Mouse (Mus musculus) spleen, adult 2 months (tissue): ENCODE results near the gene Lkaaear1. TPM values are rescaled to one million over a fixed set of nuclear protein-coding genes. Genes with fewer than 3 reads are reported as not detected.

Source experiments
- DNase-seq, 2 experiments: peaks; one replicate each; pipeline versions ENCODE4 v3.0.0 to v3.0.0-alpha.2; 2012 to 2021; ENCODE audit warnings: low spot score in 2 of 2, low read depth in 1 of 2
- H3K27ac ChIP-seq: fragments of 200-500 bp; 2 replicates; pipeline ENCODE4 v1.5.1; 2012; ENCODE audit warnings: low read length, inconsistent platforms; ENCODE audit not compliant: insufficient read depth
- H3K27me3 ChIP-seq: fragments of 200-500 bp; 2 replicates; pipeline ENCODE4 v1.6.1; 2012; ENCODE audit warnings: mild to moderate bottlenecking, moderate library complexity, low read length, inconsistent platforms; ENCODE audit not compliant: control insufficient read depth, insufficient read depth
- H3K36me3 ChIP-seq: fragments of 200-500 bp; 2 replicates; pipeline ENCODE4 v1.6.1; 2012; ENCODE audit warnings: mild to moderate bottlenecking, low read length, inconsistent platforms; ENCODE audit not compliant: control insufficient read depth, insufficient read depth
- H3K4me1 ChIP-seq: fragments of 200-500 bp; 2 replicates; pipeline ENCODE4 v1.6.1; 2011; ENCODE audit warnings: inconsistent platforms; ENCODE audit not compliant: control insufficient read depth, insufficient read depth, insufficient read length
- H3K4me3 ChIP-seq: fragments of 200-500 bp; 2 replicates; pipeline ENCODE4 v1.5.1; 2011; ENCODE audit warnings: mild to moderate bottlenecking, inconsistent platforms; ENCODE audit not compliant: insufficient read depth, insufficient read length; ENCODE audit errors: extremely low read depth
- CTCF ChIP-seq: fragments of 200-500 bp; IDR thresholded peaks from 2 replicates; pipeline ENCODE4 v1.5.1; 2011; ENCODE audit warnings: mild to moderate bottlenecking, inconsistent platforms; ENCODE audit not compliant: insufficient read depth, insufficient read length, insufficient replicate concordance; ENCODE audit errors: extremely low read depth
- POLR2A ChIP-seq: fragments of 200-500 bp; IDR thresholded peaks from 2 replicates; pipeline ENCODE4 v1.6.1; 2011; ENCODE audit warnings: low read depth, low read length, inconsistent platforms
- WGBS: fragments of 180-500 bp; shearing (Covaris S2); methylation state at CpG from one replicate; pipeline ENCODE4 v1.1.7; 2018; 5-methylcytosine and 5-hydroxymethylcytosine counted together
- polyA plus RNA-seq: library from polyadenylated mRNA; depleted of rRNA; stranded (reverse); fragments of >200 nt; gene quantifications from 2 replicates; pipeline ENCODE4 v1.2.3, GENCODE M21; 2012; rRNA removed

The Lkaaear1 gene
- polyA plus RNA-seq = not detected in 2 replicates

GRCm38 (mm10) chr2:181698241-181698640, at the start of gene Lkaaear1:
TSS of gene Lkaaear1 (minus strand) at chr2:181698442.
- Histone ChIP-seq H3K4me3 (no peak within 1 kb of the TSS), H3K27ac (no peak within 1 kb of the TSS), H3K36me3 (no peaks in the 10 kb centered on the region), H3K27me3 (no peaks in the 10 kb centered on the region), H3K4me1 (peaks cover 5% of the 10 kb centered on the region; the same call in 1 of the 2 replicates)
- WGBS = 49% methylated on average over 5 of the region's 5 CpGs
- TF ChIP-seq CTCF (no peak), POLR2A (no peak)
- no peak for DNase-seq

DNA sequence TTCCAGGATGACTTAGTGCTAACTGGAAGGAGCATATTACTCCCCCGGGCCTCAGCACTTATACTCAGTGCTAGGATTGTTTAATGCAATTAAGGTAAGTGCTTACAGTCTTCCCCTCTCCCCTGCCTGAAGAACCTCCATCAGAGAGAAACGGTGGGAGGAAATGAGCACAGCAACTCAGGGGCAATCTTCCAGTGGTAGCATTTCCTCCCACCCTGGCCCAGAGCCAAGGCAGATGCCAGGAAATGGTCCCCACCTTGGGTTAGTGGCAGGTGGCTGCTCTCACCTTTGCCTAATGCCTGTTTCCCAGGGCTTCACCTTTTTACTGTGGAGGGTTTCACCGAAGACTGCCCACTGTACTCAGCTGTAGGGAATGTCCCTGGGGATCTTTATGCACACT, 31.8 kb upstream of the Lkaaear1 start:
- Histone ChIP-seq H3K4me3 (no peak overlapping the region), H3K27me3 (no peaks in the 10 kb centered on the region), H3K27ac (no peak overlapping the region), H3K36me3 (no peaks in the 10 kb centered on the region), H3K4me1 (no peaks in the 10 kb centered on the region)
- no peak for DNase-seq
- TF ChIP-seq POLR2A = no peak
- 48% methylated on average over 3 of the region's 3 CpGs for WGBS

DNA sequence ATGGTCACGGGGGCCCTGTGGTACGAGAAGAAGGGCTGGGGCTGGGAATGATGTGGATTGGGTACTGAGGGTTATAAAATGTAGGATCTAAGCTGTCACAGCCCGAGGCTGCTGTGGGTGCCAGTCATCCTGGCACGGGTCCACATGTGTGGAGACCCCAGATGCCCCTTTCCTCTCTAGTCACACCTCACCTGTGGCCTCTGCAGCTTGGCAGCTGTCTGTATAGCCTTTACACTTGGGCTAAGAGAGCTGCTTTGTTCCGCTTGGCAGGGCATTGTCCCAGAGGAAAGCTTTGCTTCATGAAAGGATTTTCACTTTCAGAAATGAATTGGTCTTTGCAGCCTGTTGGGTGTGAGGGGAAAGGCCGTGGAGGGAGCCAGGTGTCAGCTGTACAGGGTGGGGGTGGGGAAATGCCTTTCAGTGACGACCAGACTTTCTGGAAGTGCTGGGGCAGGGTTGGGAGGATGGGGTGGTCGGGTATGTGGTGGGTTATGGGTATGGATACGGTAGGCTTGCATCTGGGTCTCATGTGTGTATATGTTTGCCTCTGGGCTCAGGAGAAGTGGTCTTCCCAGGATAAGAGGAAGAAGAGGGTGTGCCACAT, 29.5 kb upstream of the Lkaaear1 start:
- H3K4me3 ChIP-seq = no peak overlapping the region
- no peaks in the 10 kb centered on the region for H3K36me3 ChIP-seq
- no peak for TF ChIP-seq POLR2A
- no peak for TF ChIP-seq CTCF
- H3K4me1 ChIP-seq = no peaks in the 10 kb centered on the region
- DNase-seq = no peak
- H3K27me3 ChIP-seq = no peaks in the 10 kb centered on the region
- no peak overlapping the region for H3K27ac ChIP-seq
- 61% methylated on average over 9 of the region's 9 CpGs for WGBS

GRCm38 (mm10) chr2:181722213-181722612, 24.0 kb upstream of the Lkaaear1 start:
- no peaks in the 10 kb centered on the region for H3K4me1 ChIP-seq
- H3K27ac ChIP-seq = no peak overlapping the region

GRCm38 (mm10) chr2:181721200-181721599, 23.0 kb upstream of the Lkaaear1 start:
- no peak for DNase-seq
- TF ChIP-seq POLR2A (no peak), CTCF (no peak)

More at GRCm38 (mm10) chr2:181722213-181722612, 24.0 kb upstream of the Lkaaear1 start:
- no peak for DNase-seq
- peak; percentile 23; the same call in 1 of the 2 replicates for TF ChIP-seq CTCF
- TF ChIP-seq POLR2A = no peak
- Histone ChIP-seq H3K27me3 (no peaks in the 10 kb centered on the region), H3K4me3 (no peak overlapping the region), H3K36me3 (no peaks in the 10 kb centered on the region)
- WGBS = 26% methylated on average over 3 of the region's 3 CpGs

DNA sequence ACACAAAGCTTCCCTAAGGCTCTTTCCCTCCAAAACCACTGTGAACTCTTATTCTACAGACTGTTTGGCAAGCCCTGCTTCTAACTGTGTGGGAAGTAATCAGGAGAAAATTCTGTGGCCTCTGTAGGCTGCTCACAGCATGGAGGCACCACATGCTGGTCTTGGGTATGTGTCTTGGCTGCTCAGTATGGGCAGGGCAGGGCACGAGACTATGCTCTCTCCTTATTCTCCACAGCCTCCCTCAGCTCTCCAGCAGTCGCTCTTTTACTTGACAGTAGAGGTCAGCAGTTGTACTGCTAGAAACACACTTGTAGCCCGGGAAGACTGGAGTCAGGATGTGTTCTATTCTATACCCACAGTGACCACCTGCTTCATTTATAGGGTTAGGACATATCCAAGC, 21.8 kb upstream of the Lkaaear1 start:
- Histone ChIP-seq H3K4me3 (no peak overlapping the region), H3K36me3 (no peaks in the 10 kb centered on the region), H3K27ac (no peak overlapping the region), H3K4me1 (no peaks in the 10 kb centered on the region), H3K27me3 (no peaks in the 10 kb centered on the region)
- DNase-seq = no peak
- TF ChIP-seq CTCF (no peak), POLR2A (no peak)
- WGBS = 48% methylated on average over 3 of the region's 3 CpGs

More at GRCm38 (mm10) chr2:181721200-181721599, 23.0 kb upstream of the Lkaaear1 start:
- Histone ChIP-seq H3K4me3 (no peak overlapping the region), H3K27ac (no peak overlapping the region), H3K27me3 (no peaks in the 10 kb centered on the region), H3K36me3 (no peaks in the 10 kb centered on the region), H3K4me1 (no peaks in the 10 kb centered on the region)

DNA sequence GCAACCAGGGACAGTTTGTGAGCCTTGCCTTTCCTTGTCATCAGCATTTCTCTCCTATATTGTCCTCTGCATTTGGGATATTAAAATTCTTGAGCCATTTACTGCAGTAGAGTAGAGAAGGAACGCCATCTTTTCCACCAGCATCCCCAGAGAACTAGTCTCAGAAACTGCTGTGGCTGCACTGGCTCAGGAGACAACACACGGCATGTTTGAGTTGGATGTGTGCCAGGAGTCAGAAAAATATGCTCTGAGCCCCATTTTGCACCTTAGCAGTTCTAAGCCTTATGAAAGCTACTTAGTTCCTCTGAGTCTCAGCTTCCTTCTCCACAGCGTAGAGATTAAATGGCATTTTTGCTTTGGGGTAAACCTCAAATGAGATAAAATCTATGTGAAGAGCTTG, 18.7 kb upstream of the Lkaaear1 start:
- H3K4me1 ChIP-seq = no peaks in the 10 kb centered on the region
- H3K27ac ChIP-seq = no peak overlapping the region
- no peak for TF ChIP-seq CTCF
- TF ChIP-seq POLR2A = no peak
- 30% methylated on average over 3 of the region's 3 CpGs for WGBS
- H3K27me3 ChIP-seq = no peaks in the 10 kb centered on the region
- no peak overlapping the region for H3K4me3 ChIP-seq
- DNase-seq = no peak
- H3K36me3 ChIP-seq = no peaks in the 10 kb centered on the region
